Mouse (Mus musculus) c-Kit-positive CD71-negative TER-119-negative erythroid progenitor cells, embryonic 14.5 days (primary cell): ENCODE results near the gene Slc12a8.

Experiments used
- DNase-seq: peaks from one replicate; pipeline ENCODE4 v3.0.0-alpha.2; 2013; ENCODE audit warnings: low read depth

The Slc12a8 gene

GRCm38 (mm10) chr16:33612056-33612770, 95.1 kb downstream of the Slc12a8 start:
- no peak for DNase-seq

GRCm38 (mm10) chr16:33615986-33616385, 98.9 kb downstream of the Slc12a8 start:
- DNase-seq, result no peak

DNA sequence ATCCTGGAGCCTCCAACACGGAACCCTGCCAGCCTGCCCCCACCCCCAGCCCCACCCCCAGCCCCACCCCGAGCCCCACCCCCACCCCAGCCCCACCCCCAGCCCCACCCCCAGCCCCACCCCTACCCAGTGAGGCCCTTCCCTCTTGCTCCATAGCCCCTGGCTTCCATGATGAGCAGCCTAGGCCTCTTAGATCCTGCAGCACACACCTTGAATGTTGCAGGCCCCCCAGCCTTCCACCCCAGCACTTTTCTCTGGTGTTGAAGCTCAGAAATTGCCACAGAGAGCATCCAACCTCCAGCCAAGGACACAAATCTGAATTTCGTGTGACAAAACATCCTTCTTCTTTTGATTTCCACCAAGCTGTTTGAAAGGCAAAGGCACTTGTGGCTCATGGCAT, 104.7 kb downstream of the Slc12a8 start:
- DNase-seq, result no peak

DNA sequence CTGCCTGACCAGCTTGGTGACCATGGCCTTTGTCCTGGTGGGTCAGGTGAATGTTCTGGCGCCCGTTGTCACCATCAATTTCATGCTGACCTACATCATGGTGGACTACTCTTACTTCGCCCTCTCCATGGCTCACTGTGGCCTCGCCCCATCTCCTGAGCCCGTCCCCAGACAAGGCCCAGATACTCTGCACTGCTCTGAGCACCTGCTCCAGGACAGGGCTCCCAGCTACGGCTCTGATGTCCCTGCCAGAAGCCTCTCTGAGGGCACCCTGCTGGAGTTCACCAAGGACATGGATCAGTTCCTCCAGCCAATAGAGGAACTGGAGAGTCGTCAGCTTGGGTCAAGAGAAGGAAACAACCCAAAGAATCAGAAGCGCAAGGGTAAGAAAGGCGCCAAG, 107.5 kb downstream of the Slc12a8 start:
- no peak for DNase-seq

GRCm38 (mm10) chr16:33629539-33629938, 112.4 kb downstream of the Slc12a8 start:
- no peak for DNase-seq

DNA sequence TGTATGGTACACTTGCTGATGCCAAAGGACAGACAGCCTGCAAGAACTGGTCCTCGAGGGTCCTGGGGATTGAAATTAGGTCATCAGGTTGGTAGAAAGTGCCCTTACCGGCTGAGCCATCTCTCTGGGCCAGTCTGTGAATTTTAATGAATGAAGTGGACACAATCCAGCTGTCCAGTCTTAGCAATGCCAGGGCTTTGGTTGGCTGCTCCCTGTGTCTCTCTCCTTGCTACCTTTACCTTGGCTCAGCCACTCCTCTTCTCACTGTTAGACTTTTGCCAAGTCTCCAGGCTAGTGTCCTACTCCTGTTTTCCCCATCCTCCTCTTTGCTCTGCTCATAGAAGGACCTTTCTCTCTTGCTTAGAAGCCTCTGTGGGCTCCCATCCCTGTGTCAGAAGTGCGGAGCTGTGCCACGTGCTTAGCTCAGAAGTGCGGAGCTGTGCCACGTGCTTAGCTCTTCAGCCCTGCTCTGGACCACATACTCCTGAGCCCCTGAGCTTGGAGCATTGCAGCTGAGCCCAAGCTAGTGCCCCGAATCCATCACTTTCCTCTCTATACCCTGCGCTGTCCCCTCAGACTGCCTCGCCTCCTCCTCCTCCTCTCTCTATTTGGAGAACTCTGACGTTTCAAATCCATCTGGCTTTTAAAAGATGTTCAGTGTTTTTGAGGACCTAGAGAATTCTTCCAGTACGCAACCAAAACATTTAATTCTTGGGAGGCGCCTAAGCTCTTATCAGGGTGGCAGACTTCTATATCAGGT, 118.9 kb downstream of the Slc12a8 start:
- DNase-seq, result no peak

DNA sequence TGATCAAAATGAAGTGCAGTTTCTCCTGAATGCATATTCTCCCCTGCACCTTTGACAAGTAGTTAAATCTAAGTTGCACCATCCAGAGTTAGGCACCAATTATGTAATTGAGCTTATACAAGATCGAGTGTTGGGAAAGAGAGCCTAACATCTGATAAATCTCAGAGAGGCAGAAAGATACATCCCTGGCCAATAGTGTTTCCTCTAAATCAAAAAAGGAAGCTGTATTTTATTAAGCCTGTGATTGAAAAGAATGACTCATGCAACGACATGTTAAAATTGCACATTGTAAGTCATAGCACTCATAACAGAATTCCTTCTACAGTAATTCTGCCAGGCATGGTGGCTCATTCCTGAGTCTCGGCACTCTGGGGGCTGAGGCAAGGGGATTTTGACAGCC, 124.7 kb downstream of the Slc12a8 start:
- DNase-seq, result no peak

DNA sequence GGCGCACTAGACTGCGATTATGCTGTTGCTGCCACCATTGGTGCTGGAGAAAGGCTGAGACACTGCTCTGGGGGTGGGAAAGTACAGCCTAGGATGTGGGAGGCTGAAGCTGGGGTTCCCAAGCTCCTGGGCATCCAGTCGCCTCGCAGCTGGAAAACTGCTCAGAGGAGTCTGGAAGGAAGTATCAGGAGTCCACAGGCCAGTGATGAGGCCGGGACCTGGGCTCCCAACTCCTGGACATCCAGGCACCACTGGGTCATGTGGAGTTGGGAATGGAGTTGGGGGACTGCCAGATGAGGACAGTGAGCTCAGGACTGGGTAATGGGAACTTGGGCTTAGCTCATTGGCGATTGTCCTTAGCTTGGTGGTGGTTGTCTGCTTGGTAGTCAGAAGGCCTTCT, 136.0 kb downstream of the Slc12a8 start:
- no peak for DNase-seq

DNA sequence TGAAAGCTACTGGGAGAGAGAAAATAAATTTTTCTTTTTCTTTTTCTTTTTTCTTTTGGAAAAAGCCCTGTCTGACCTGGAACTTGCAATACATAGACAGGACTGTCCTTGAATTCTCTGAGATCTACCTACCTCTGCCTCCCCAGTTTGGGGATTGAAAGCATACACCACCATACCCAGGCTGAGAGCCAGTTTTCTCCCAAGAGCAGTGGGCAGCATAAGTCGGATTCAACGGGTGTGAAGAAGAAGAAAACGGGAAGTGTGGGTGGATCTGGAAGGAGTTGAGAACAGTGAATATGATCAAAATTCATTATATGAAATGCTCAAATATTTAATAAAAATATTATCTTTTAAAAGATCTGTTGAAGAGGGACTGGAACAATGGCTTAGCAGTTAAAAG, 138.3 kb downstream of the Slc12a8 start:
- no peak for DNase-seq

GRCm38 (mm10) chr16:33657191-33657590, 140.1 kb downstream of the Slc12a8 start:
- DNase-seq, result no peak

GRCm38 (mm10) chr16:33658121-33658520, 141.0 kb downstream of the Slc12a8 start:
- no peak for DNase-seq

- DNase-seq, result no peak
These were observed 142.4 kb downstream of the Slc12a8 start for GRCm38 (mm10) chr16:33659521-33659920.

- no peak for DNase-seq
These were observed 143.0 kb downstream of the Slc12a8 start for GRCm38 (mm10) chr16:33660125-33660524.

DNA sequence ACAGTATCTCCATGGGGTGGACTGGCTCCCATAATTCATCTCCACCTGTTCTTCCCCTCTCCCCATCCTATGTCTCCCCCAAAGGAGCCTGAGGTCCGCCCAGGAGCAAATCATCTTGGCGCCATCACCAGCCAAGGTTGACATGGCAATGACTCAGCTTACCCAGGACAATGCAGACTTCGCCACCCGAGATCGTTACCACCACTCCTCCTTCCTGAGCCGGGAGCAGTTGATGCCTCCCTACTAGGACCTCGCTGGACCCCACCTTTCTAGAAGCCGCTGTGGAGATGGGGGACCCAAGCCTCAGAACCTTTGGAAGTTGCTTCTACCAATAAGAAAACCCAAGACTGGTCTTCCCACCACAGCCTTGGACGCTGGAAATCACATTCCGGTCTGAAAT, 145.7 kb downstream of the Slc12a8 start:
- DNase-seq, result no peak

DNA sequence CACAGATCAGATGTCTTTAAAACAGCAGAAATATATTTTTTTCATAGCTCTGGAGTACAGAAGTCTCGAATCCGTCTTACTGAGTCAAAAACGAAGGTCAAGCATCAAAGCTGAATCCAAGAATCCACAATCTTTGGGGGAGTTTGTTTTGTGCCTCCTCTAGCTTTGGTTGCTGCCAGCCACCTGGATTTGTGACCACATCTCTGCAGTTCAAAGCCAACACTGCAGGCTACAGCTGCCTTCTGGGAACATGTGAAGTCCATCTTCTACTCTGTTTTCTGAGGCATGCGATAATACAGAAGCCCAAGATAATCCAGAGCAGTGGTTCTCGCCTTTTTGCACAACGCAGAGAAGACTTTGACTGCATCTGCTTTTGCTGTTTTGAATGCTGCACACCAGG, 149.1 kb downstream of the Slc12a8 start:
- no peak for DNase-seq

GRCm38 (mm10) chr16:33666985-33667538, 149.9 kb downstream of the Slc12a8 start:
- DNase-seq, result no peak

DNA sequence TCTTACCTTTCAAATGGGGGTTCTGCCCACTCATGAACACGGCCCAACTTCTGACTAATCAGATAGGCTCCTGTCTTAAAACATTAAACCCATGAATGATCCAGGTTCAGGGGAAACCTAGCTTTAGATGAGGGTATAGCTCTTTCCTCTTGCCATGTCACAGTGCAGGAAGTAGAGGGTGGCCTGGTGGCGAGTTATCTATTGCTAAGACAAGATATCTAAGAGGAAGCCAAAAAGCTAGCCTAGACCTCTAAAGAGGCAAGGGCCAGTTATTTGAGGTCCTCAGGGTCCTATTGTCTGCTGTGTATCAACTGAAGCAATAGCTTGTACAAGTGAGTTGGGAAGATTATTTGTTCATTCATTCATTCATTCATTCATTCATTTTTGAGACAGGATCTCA, 151.3 kb downstream of the Slc12a8 start:
- no peak for DNase-seq

GRCm38 (mm10) chr16:33669072-33669471, 151.9 kb downstream of the Slc12a8 start:
- no peak for DNase-seq

- DNase-seq, result no peak
These were observed 153.2 kb downstream of the Slc12a8 start for GRCm38 (mm10) chr16:33670340-33670739.

DNA sequence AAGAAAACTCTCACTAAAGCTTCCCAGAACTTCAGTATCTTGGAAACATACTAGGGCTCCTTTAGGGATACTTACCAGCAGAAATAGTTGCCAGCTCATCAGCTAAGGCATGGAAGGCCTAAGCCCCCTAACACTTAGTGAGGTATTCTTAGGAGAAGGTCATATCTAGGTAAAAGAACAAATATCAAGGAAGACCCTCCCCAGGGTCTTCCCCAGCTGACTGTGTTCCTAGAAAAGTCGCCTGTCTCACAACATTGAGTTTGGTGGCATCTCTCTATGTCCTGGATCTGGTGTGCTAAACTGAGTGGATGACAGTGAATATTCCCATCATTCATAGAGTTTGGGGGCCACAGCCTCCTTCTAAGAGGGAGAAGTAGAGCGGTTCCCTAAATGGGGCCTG, 153.8 kb downstream of the Slc12a8 start:
- DNase-seq, result no peak

DNA sequence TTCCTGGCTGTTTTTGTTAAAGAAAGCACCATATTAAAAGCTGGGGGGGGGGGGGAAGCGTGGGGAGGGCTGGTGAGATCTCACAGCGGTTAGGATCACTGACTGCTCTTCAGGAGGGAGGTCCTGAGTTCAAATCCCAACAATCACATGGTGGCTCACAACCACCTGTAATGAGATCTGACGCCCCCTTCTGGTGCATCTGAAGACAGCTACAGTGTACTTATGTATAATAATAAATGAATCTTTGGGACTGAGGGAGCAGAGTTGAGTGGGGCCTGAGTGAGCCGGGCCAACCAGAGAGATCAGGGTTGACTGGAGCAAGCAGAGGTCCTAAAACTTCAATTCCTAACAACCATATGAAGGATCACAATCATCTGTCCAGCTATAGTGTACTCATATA, 155.1 kb downstream of the Slc12a8 start:
- no peak for DNase-seq

DNA sequence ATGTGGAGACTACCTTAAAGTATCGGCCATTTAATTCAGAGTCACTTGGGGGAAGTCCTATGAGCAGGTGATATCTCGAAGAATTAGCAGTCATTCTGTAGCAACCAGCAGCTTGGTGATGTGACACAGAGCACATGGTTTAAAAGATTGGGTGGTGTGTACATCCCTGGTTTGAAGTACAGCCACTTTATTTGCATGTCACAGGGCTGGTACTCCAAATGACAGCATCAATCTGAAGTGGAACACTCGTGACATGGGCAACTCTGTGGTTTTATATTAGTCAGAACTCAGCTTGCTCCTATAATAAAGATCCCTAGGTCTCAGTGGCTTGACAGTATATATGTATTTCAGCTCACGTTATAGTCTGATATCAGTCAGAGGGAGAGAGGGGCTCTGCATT, 155.5 kb downstream of the Slc12a8 start:
- DNase-seq, result no peak

DNA sequence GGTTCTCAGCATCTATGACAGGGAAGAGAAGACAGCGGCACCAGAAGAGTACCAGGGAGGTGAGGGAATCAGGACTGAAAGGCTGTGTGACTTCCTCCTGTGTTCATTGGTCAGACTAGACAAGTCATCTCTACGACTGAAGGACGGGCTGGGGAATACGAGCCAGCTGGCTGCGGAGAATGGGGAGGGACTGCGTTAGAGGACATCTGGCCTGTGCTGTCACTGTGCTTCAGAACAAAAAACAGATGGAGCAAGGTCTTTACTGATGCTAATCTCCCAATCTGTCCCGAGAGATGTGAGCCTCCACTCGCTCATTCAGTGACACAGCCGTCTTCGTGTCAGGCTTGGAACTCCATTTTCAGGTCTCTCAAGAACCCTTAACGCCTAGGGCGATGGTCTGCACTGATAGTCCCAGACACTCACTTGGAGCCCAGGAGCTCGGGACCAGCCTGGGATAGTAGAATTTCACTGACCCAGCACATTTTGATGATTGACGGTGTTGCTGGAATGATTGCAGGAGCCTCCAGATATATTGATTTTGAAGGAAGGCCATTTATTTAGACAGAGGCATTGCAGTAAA, 156.5 kb downstream of the Slc12a8 start:
- DNase-seq, result no peak
